ENCODE assay signal across 23 mouse cellular contexts in genomic region chr14:49362161-49362560, GRCm38 (mm10).
"Had no signal": no experiment of that assay in that cellular context is flagged by ENCODE, and none has a peak within 500 bp of the region (broad histone marks: within the 10 kb centered on the region; RNA-seq: fewer than 3 reads in every experiment).

No protein-coding gene starts in this region.

- H3K27me3 ChIP-seq: lung, embryonic 15.5 days; megakaryocyte, embryonic 14.5 days; midbrain, embryonic 12.5 days; neural tube, embryonic 13.5 days; neural tube, embryonic 15.5 days had no signal

- H3K4me1 ChIP-seq: lung, embryonic 15.5 days; megakaryocyte, embryonic 14.5 days; midbrain, embryonic 10.5 days; midbrain, embryonic 12.5 days; neural tube, embryonic 13.5 days; neural tube, embryonic 15.5 days had no signal

- ATAC-seq: liver, postnatal 0 days; lung, postnatal 0 days; midbrain, embryonic 16.5 days had no signal

- H3K36me3 ChIP-seq: lung, embryonic 15.5 days; midbrain, embryonic 10.5 days; midbrain, embryonic 12.5 days; neural tube, embryonic 13.5 days; neural tube, embryonic 15.5 days had no signal

- H3K4me3 ChIP-seq: lung, embryonic 15.5 days; megakaryocyte, embryonic 14.5 days; midbrain, embryonic 10.5 days; midbrain, embryonic 12.5 days; myocyte; neural tube, embryonic 13.5 days; neural tube, embryonic 15.5 days had no signal

- DNase-seq: liver, postnatal 0 days; lung, adult 2 months; lung, postnatal 14 days; lung, postnatal 36 days; midbrain, embryonic 14.5 days; retina, postnatal 1 day; right cerebral cortex, adult 18-20 months; right cerebral cortex, postnatal 25 days; right cerebral cortex, postnatal 4 days; spleen, adult 18-20 months; thymus, adult 18-20 months; thymus, postnatal 25 days; thymus, postnatal 4 days had no signal

- H3K9me3 ChIP-seq: lung, embryonic 15.5 days; midbrain, embryonic 10.5 days; midbrain, embryonic 12.5 days; neural tube, embryonic 13.5 days; neural tube, embryonic 15.5 days had no signal

- H3K9ac ChIP-seq: liver, postnatal 0 days; lung, embryonic 15.5 days; midbrain, embryonic 12.5 days; neural tube, embryonic 13.5 days; neural tube, embryonic 15.5 days had no signal

- H3K27ac ChIP-seq: lung, embryonic 15.5 days; macrophage; midbrain, embryonic 10.5 days; midbrain, embryonic 12.5 days; neural tube, embryonic 13.5 days; neural tube, embryonic 15.5 days had no signal
